Mouse (Mus musculus) liver, embryonic 11.5 days (tissue): ENCODE results near the gene Btbd7. TPM values are rescaled to one million over a fixed set of nuclear protein-coding genes. Genes with fewer than 3 reads are reported as not detected.

Experiments used
- ATAC-seq: fragments of 200-750 bp; cut with Nextera tagmentation; replicated peaks from 2 replicates; pipeline ENCODE4 v1.8.0; 2017; ENCODE audit warnings: moderate number of reproducible peaks, mild to moderate bottlenecking, moderate TSS enrichment, moderate library complexity; ENCODE audit not compliant: low FRiP score
- DNase-seq: peaks from one replicate; pipeline ENCODE4 v3.0.0-alpha.2; 2017; ENCODE audit warnings: low spot score
- H3K27ac ChIP-seq: fragments of 300-500 bp; sonication (generic); 2 replicates; pipeline ENCODE4 v1.5.1; 2014; ENCODE audit warnings: mild to moderate bottlenecking, low read depth, low read length, control low read depth
- H3K27me3 ChIP-seq: fragments of 300-500 bp; sonication (generic); replicated peaks from 2 replicates; pipeline ENCODE4 v1.6.1; 2014; ENCODE audit warnings: low read length, mixed read lengths; ENCODE audit not compliant: control insufficient read depth, insufficient read depth
- H3K36me3 ChIP-seq: fragments of 300-500 bp; sonication (generic); 2 replicates; pipeline ENCODE4 v1.6.1; 2014; ENCODE audit warnings: mild to moderate bottlenecking, low read length, moderate library complexity, mixed read lengths; ENCODE audit not compliant: control insufficient read depth, insufficient read depth
- H3K4me1 ChIP-seq: fragments of 300-500 bp; sonication (generic); replicated peaks from 2 replicates; pipeline ENCODE4 v1.6.1; 2014; ENCODE audit warnings: low read length, mixed read lengths; ENCODE audit not compliant: control insufficient read depth, insufficient read depth
- H3K4me2 ChIP-seq: fragments of 300-500 bp; sonication (generic); 2 replicates; pipeline ENCODE4 v1.6.1; 2014; ENCODE audit warnings: mild to moderate bottlenecking, control low read depth, moderate library complexity
- H3K4me3 ChIP-seq: fragments of 300-500 bp; sonication (generic); 2 replicates; pipeline ENCODE4 v1.5.1; 2014; ENCODE audit warnings: low read depth, low read length, control low read depth
- H3K9ac ChIP-seq: fragments of 300-500 bp; sonication (generic); 2 replicates; pipeline ENCODE4 v1.6.1; 2014; ENCODE audit warnings: low read depth, low read length, control low read depth
- H3K9me3 ChIP-seq: fragments of 300-500 bp; sonication (generic); 2 replicates; pipeline ENCODE4 v1.6.1; 2016; ENCODE audit warnings: low read length, inconsistent platforms, mixed read lengths; ENCODE audit not compliant: control insufficient read depth
- WGBS: fragments of 180-500 bp; shearing (Covaris S2); extraction: QIAGEN DNeasy Blood & Tissue Kit; methylation state at CpG from one replicate; pipeline ENCODE4 v1.1.7; 2014; 5-methylcytosine and 5-hydroxymethylcytosine counted together
- polyA plus RNA-seq: library from polyadenylated mRNA; unstranded; fragments of >200 nt; fragmentation: Nextera tagmentation; extraction: Ambion mirVana; gene quantifications from 2 replicates; pipeline ENCODE4 v1.2.1, GENCODE M21; 2014

The Btbd7 gene
- 9.8 and 11.1 TPM in 2 replicates for polyA plus RNA-seq

GRCm38 (mm10) chr12:102878031-102878823 lies at the start of gene Btbd7:
Gene Btbd7, minus strand, starts transcription at chr12:102878471.
- peak within 1 kb of the TSS; percentile 92 for H3K4me3 ChIP-seq
- H3K9ac ChIP-seq: peak within 1 kb of the TSS; percentile 94
- H3K27ac ChIP-seq: peak within 1 kb of the TSS; percentile 85
- WGBS: 1% methylated on average over 79 of the region's 95 CpGs
- no peaks in the 10 kb centered on the region for H3K9me3 ChIP-seq
- peak; percentile 91 for ATAC-seq
- DNase-seq: peak; percentile 96
- H3K36me3 ChIP-seq: no peaks in the 10 kb centered on the region
- H3K4me2 ChIP-seq: peak within 1 kb of the TSS; percentile 93
- H3K4me1 ChIP-seq: peaks cover 5% of the 10 kb centered on the region
- H3K27me3 ChIP-seq: no peaks in the 10 kb centered on the region

- Histone ChIP-seq H3K27me3 (no peaks in the 10 kb centered on the region), H3K9ac (no peak overlapping the region), H3K36me3 (no peaks in the 10 kb centered on the region), H3K4me3 (no peak overlapping the region), H3K4me1 (no peaks in the 10 kb centered on the region), H3K4me2 (no peak overlapping the region), H3K9me3 (no peaks in the 10 kb centered on the region), H3K27ac (no peak overlapping the region)
- WGBS: 85% methylated on average over 2 of the region's 2 CpGs
- no peak for ATAC-seq
- DNase-seq: no peak
These were observed 37.8 kb upstream of the Btbd7 start for GRCm38 (mm10) chr12:102916073-102916472.

- Histone ChIP-seq H3K27ac (no peak overlapping the region), H3K4me1 (no peaks in the 10 kb centered on the region), H3K27me3 (no peaks in the 10 kb centered on the region), H3K36me3 (no peaks in the 10 kb centered on the region), H3K4me2 (no peak overlapping the region), H3K4me3 (no peak overlapping the region), H3K9ac (no peak overlapping the region), H3K9me3 (no peaks in the 10 kb centered on the region)
- ATAC-seq (no peak), DNase-seq (no peak)
- 41% methylated on average over 3 of the region's 3 CpGs for WGBS
These were observed 29.9 kb upstream of the Btbd7 start for GRCm38 (mm10) chr12:102908191-102908590.

GRCm38 (mm10) chr12:102899091-102899490 lies 20.8 kb upstream of the Btbd7 start, which contains the start of gene Cox8c:
Gene Cox8c, plus strand, starts transcription at chr12:102899316.
- DNase-seq (no peak), ATAC-seq (no peak)
- Histone ChIP-seq H3K4me3 (no peak within 1 kb of the TSS), H3K27ac (no peak within 1 kb of the TSS), H3K4me1 (no peaks in the 10 kb centered on the region), H3K4me2 (no peak within 1 kb of the TSS), H3K9ac (no peak within 1 kb of the TSS), H3K27me3 (no peaks in the 10 kb centered on the region), H3K36me3 (no peaks in the 10 kb centered on the region), H3K9me3 (no peaks in the 10 kb centered on the region)
- WGBS: 86% methylated on average over 17 of the region's 17 CpGs

- WGBS: 75% methylated on average over 5 of the region's 5 CpGs
- H3K27ac ChIP-seq: no peak overlapping the region
- DNase-seq: no peak
These were observed 10.3 kb upstream of the Btbd7 start for GRCm38 (mm10) chr12:102888568-102888967.

GRCm38 (mm10) chr12:102887366-102887765 lies 9.1 kb upstream of the Btbd7 start:
- H3K27me3 ChIP-seq: no peaks in the 10 kb centered on the region
- H3K36me3 ChIP-seq: no peaks in the 10 kb centered on the region
- no peak overlapping the region for H3K4me3 ChIP-seq
- ATAC-seq (no peak), DNase-seq (no peak)
- H3K27ac ChIP-seq: no peak overlapping the region
- H3K4me1 ChIP-seq: no peaks in the 10 kb centered on the region
- WGBS: 61% methylated on average over 10 of the region's 10 CpGs
- H3K4me2 ChIP-seq: no peak overlapping the region
- no peak overlapping the region for H3K9ac ChIP-seq
- no peaks in the 10 kb centered on the region for H3K9me3 ChIP-seq

More at GRCm38 (mm10) chr12:102888568-102888967, 10.3 kb upstream of the Btbd7 start:
- Histone ChIP-seq H3K9me3 (no peaks in the 10 kb centered on the region), H3K4me3 (no peak overlapping the region), H3K4me1 (no peaks in the 10 kb centered on the region), H3K27me3 (no peaks in the 10 kb centered on the region), H3K36me3 (no peaks in the 10 kb centered on the region), H3K9ac (no peak overlapping the region), H3K4me2 (no peak overlapping the region)
- ATAC-seq: no peak

GRCm38 (mm10) chr12:102885735-102886134 lies 7.5 kb upstream of the Btbd7 start:
- Histone ChIP-seq H3K4me2 (no peak overlapping the region), H3K9ac (no peak overlapping the region), H3K4me3 (no peak overlapping the region), H3K27me3 (no peaks in the 10 kb centered on the region), H3K9me3 (no peaks in the 10 kb centered on the region), H3K27ac (no peak overlapping the region), H3K4me1 (no peaks in the 10 kb centered on the region), H3K36me3 (no peaks in the 10 kb centered on the region)
- no peak for ATAC-seq
- DNase-seq: no peak
- 18% methylated on average over 5 of the region's 5 CpGs for WGBS

- peaks cover 5% of the 10 kb centered on the region for H3K4me1 ChIP-seq
- H3K36me3 ChIP-seq: no peaks in the 10 kb centered on the region
- H3K27ac ChIP-seq: no peak overlapping the region
- no peaks in the 10 kb centered on the region for H3K27me3 ChIP-seq
- no peaks in the 10 kb centered on the region for H3K9me3 ChIP-seq
- H3K9ac ChIP-seq: peak overlapping the region; percentile 61
- peak overlapping the region; percentile 92 for H3K4me3 ChIP-seq
- H3K4me2 ChIP-seq: peak overlapping the region; percentile 73
- no peak for DNase-seq
- 37% methylated on average over 7 of the region's 7 CpGs for WGBS
- no peak for ATAC-seq
These were observed 630 bp upstream of the Btbd7 start for GRCm38 (mm10) chr12:102878901-102879300.
